Mouse (Mus musculus): ENCODE data around the gene Scgb1c1.

Gene Scgb1c1

DNA sequence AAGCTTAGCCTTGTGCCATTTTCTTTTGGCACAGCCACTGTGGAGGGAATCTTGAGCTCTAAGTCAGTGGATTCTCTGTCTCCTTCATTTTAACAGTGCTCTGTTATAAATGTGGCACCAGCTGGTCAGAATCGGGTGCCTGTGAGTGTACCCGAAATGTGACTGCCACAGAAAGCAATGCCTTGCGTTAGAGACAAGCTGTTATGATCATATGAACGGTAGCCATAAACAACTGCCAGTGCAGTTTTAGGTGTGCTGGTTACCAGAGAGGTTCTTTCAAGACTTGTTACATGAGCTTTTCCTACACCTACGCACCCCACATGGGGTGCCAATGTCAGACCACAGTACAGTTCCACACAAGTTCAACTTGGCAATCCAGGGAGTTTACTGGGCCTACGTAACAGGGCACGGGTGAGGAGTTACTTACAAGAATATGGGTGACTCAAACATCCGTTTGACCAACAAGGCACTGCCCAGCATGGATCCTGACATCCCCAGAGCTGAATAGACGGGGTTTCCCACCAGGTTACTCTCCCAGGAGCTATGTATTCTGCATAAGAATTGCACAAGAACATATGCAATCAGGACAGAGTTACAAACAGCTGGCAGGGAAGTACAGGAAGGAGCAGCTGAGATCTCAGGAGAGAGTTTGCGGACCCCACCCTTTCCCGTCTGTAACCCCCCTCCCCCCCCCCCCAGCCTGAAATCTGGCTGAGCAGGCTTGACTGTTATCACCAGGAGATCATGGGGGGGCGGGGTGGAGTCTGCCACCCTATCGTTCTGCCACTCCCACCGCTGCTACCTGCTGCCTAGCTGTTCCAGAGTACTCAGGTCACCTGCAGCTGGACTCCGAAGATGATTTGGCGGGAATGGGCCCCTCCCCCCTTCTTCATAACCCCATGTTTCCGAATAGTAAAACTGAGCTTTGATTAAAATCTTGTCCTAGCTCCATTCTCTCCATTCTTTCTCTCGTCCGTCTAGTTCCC, 4.3 kb upstream of the Scgb1c1 start:
- in situ Hi-C loops (cut with MboI, MseI) = loop anchor here (5.0 kb wide), 2 partner anchors 61 to 216 kb away; partner anchors contain the start of gene Cox8b

DNA sequence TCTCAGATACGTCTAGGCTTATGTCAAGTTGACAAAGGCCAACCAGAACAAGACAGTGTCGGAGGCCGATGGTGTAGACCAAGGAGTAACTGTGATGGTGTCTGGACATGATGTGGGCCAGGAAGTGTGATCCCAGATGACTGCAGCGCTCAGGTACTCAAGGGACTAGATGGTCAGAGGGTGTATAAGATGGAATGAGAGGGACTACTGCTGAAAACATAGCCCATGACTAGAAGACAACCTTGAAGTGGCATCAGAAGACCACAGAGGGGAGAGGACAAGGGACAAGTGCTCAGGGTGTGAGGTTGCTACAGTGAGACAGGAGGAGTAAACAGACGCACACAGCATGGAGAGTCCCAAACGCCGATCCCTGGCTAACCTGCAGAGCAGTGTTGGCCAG, 1.5 kb upstream of the Scgb1c1 start:
- in situ Hi-C loops (cut with MboI, MseI) = loop anchor here (5.0 kb wide), 2 partner anchors 58 to 213 kb away; partner anchors contain the start of gene Cox8b

DNA sequence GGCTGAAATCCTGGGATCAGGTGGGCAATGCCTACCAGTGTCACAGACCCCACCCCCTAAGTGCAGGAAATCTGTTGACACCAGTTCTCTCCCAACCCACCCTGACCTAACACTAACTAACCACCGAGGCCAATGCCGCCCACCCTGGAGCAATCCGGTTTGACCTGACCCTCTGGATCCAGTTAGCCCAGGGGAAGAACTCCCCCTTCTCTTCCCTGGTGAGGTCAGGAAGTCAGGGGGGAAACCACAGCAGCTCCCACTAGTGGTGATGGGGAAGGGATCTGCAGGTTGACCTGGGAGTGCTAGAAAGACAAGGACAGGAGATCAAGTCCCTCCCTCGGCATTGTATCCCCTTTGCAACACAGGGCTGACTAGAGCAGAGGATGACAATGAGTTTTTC, 336 bp downstream of the Scgb1c1 start:
- in situ Hi-C loops (cut with MboI, MseI) = no loop called here

DNA sequence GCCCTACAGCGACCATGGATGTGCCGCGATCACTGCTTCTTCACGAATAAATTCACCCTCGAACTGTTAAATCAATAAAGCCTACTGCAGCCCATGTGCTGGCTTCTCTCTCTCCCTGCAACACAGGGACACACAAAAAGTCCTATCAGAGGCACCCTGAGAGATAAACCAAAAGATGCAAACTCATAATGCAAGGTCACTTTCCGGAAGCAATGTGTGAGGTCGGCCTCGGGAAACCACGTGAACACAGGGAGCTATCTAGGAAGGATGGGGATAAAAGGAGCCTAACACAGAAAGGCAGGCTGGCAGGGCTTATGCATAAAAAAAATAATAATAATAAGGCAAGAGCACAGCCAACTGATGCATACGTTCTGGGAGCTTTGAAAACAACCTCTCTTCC, 1.3 kb downstream of the Scgb1c1 start:
- in situ Hi-C loops (cut with MboI, MseI) = no loop called here

DNA sequence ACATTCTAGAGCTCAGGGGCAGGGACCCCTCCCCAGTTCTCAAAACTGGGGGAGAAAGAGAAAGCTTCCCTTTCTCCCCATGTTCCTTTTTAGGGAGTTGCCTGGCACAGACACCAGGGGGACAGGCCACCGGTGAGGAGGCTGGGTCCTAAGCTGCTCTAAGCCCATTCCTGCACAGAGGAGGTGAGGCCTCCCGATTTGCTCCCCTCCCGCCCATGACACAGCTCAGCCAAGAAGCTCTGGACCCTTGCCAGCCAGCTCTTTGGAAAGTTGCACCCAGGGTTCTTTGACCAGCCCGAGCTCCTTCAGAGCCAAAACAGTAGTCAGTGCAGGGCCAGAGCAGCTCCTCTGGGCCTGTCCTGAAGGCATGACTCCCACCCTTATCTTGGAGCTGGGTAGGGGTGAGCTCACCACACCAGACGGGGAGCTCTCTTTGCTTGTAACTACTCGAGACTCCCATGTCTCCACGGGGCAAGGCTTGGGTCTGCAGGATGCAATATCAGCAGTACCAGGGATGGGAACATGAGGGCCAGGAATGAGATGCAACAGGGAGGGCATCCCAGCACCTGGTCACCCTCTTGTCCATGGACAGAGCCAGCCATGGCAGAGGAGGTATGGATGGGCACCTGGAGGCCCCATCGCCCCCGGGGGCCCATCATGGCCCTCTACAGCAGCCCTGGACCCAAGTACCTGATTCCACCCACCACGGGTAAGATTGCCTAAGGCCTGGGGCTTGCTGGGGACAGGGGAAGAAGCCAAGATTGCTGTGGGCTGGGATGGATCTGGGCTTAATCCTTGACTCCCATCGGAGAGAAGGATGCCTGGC, 2.6 kb downstream of the Scgb1c1 start, which contains the start of gene Odf3:
TSS of gene Odf3 (plus strand) at position 51 of the 826 bp plus-strand sequence.
- in situ Hi-C loops (cut with MboI, MseI) = no loop called here

DNA sequence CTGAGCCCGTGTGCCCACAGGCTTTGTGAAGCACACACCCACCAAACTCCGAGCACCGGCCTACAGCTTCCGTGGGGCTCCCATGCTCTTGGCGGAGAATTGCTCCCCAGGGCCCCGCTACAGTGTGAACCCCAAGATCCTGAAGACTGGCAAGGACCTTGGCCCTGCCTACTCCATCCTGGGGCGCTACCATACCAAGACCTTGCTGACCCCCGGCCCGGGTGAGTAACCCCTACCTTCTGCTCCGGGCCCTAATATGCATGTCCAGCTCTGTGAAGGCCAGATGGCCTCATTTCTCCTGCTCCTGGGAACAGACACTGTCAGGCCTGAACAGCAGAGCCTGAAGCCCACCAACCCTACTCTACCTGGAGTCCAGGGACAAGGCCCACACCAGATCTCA, 3.2 kb downstream of the Scgb1c1 start:
- in situ Hi-C loops (cut with MboI, MseI) = no loop called here

DNA sequence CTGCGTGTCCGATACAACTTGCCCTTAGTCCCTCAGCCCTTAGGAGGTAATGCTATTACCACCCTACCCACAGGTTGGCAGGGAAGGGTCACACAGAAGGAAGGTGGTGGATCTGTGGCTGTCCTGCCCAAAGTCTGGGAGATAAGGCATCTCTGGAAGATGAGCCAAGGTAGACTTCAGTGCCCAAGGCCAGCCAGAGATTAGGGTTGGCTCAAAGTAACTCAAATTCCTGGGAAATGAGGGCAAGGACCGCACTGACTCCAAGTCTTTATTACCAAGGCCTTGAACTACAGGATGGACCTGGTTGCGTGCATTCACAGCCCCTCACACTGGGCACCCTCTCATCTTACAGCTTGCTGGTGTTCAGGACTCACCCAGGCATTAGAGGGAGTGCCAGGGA, 6.6 kb downstream of the Scgb1c1 start:
- in situ Hi-C loops (cut with MboI, MseI) = no loop called here

DNA sequence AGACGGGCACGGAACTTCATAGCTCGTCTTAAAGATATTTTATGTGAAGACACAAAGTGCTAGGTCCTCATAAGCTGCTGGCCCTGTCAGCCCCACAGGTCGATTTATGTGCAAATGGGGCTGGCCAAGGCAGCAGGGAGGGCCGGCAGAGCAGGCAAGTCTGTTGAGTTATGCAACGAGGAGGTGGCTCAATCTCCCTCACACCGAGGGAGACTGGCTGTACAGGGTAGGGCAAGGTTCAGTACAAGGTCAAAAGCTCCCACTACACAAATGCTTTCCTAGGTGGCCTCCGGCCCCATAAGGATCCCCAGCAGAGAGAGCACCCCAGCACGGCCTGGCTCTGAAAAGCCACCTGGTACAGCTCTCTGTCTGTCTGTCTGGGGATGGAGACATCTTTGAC, 8.0 kb downstream of the Scgb1c1 start:
- in situ Hi-C loops (cut with MboI, MseI) = no loop called here

DNA sequence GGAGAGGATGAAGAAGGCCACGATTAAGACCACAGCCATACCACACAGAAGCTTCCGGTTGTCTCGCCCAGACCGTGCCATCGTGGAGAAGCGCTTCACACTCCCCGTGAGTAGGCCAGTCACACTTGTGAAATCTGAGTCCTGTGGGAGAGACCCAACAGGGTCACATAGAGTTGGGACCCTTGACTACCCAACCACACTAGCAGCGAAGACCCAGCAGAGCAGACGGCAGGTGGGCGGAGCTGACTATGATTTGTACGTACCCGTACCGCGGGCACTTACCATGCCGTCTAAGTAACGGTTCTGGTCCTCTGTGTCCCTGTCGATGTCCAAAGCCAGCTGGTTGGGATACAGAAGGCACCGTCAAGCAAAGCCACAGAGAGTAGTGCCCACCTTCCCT, 9.1 kb downstream of the Scgb1c1 start:
- in situ Hi-C loops (cut with MboI, MseI) = no loop called here

DNA sequence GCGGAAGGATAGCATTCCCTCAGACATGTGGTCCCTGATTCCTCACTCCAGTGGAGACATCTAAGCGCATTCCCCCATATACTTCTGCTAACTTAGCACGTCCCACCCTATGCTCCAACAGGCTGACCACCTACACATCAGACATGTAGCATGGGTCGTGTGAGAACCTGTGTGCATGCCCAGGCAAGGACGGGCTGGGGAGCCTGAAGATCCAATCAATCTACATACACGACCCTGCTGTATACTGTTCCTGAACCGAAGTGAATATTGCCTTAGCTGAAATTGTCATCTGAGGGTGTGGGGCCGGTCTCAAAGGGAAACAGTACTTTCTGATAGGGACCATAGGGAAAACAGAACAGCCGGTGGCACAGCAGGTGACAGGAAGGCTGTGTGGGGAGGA, 9.8 kb downstream of the Scgb1c1 start:
- in situ Hi-C loops (cut with MboI, MseI) = no loop called here

DNA sequence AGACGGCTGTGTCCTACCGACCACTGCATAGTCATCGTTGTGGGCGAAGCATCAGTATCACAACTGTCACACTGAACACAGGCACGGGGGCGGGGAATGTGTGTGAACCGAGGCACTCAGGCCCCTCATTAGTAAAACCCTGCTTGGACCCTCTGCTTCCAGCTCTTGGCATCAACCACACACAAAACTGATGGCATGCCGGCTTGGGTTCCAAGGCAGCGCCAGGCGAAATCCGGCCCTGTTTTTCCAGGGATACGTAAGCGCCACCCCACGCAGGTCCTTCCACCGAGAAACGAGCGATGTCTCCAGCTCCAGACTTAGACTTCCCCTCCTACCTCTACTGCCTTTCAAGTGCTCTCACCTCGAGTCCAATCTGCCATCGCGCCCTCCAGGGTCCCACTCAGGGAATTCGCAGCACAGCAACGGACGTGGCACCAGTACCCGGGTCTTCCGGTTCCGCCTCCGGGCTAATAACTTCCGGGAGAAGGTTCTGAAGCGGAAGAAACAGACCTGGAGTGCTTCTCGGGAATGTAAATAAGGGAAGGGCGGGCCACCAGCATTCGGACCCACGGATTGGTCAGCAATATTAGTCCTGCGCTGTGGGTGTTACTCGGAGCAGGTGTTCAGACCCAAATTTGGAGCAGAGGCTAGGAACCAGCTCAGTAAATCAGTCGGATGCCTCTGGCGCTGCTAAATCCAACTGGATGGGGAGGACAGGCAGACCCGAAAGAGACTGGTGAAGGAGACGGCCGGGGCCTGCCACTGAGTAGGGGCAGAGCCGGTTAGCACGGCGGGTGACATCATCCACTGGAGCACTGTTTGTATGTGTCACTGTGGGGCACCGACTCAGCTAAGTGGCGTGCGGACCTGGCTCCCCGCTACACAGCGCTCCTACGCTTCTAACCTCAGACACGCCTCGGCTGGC, 10.8 kb downstream of the Scgb1c1 start, which contains the start of gene Gm45785:
TSS of gene Gm45785 (minus strand) at position 472 of the 925 bp plus-strand sequence.
- in situ Hi-C loops (cut with MboI, MseI) = no loop called here

DNA sequence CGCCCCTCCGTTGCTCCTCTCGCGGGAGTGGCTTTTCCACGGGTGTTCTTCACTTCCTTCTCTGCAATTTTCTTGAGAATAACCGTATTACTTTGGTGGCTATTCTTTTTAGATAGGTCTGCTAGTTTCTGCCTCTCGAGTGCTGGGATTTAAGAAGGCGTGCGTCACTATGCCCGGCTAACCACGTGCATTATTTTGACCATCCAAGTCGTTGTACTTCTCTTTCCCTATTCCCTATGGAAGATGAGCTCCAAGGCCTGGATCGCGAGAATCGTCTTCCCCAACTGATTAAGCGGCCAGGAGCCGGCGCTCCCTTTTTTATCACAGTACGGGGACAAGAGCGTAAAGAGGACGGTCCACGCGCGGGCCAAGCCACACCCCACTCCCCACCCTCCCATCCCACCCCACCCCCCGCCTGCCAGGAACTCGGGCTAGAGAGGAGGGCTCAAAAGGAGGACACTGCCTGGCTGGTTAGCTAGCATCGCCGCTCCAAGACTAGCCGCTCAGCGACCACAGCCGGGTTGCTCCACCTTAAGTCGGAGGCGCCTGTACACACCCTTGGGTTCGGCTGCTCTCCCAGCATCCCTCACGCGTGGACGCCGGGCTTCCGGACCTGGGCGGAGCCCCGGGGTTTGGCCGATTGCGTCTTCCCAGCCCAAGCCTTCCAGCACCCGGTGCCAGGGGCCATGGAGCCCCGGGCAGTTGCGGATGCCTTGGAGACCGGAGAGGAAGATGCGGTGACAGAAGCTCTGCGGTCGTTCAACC, 11.6 kb downstream of the Scgb1c1 start, which contains the start of gene Ric8a:
TSS of gene Ric8a (plus strand) at position 173 of the 765 bp plus-strand sequence.
- in situ Hi-C loops (cut with MboI, MseI) = no loop called here

DNA sequence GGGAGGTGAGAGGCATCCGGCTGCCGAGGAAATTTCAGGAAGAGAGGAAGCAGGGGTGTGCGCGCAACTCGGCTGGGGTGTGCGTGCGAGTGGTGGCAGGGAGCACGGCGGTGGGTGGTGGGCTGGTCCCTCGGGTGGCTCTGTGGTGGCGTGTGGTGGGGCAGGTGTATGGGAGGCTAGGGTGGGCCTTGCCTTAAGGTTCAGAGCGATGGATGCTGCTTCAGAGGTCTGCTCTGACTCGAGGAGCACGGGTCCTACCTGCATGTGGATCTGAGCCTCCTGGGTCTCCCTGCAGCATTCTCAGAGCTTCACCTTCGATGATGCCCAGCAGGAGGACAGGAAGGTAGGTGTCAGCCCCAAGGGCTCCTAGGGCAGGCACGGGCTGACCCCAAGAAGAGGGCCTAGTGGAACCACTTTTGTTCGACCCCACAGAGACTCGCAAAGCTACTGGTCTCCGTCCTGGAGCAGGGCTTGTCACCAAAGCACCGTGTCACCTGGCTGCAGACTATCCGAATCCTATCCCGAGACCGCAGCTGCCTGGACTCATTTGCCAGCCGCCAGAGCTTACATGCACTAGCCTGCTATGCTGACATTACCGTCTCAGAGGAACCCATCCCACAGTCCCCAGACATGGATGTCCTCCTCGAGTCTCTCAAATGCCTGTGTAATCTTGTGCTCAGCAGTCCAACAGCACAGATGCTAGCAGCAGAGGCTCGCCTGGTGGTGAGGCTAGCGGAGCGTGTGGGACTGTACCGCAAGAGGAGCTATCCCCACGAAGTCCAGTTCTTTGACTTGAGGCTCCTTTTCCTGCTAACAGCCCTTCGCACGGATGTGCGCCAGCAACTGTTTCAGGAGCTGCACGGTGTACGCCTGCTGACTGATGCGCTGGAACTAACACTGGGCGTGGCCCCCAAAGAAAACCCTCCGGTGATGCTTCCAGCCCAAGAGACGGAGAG, 12.5 kb downstream of the Scgb1c1 start, which contains the start of gene Bet1l:
TSS of gene Bet1l (minus strand) at position 28 of the 956 bp plus-strand sequence.
- in situ Hi-C loops (cut with MboI, MseI) = no loop called here

DNA sequence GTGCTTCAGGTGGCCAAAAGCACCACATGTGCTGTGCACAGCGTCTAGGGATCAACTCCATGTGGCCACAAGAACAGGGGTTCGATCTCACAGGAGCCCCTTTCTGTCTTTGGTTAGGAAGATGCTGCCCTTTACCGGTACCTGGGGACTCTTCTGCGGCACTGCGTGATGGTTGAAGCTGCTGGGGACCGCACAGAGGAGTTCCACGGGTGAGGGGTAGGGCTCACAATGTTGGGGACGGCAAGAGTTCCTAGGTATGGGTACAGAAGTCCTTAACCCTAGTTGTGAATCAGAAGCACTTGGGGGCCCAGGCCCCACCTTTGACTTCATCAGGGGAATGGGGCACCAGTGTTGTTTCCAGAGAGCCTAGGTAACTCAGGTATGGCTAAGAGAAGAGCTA, 13.4 kb downstream of the Scgb1c1 start:
- in situ Hi-C loops (cut with MboI, MseI) = no loop called here

DNA sequence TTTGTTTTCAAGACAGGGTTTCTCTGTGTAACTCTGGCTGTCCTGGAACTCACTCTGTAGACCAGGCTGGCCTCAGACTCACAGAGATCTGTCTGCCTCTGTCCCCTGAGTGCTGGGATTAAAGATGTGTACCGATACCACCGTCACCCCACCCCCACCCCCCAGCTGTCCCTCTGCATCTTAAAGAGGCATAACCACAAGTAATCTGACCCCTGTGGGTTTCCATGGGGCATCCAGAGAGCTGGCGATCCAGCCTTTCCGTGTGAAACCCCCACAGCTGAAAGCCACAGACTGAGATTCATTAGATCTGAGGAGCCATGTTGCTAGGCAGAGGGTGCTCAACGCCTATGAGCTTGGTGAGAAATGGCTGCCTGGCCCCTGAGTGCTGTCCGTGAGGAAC, 14.7 kb downstream of the Scgb1c1 start:
- in situ Hi-C loops (cut with MboI, MseI) = no loop called here

DNA sequence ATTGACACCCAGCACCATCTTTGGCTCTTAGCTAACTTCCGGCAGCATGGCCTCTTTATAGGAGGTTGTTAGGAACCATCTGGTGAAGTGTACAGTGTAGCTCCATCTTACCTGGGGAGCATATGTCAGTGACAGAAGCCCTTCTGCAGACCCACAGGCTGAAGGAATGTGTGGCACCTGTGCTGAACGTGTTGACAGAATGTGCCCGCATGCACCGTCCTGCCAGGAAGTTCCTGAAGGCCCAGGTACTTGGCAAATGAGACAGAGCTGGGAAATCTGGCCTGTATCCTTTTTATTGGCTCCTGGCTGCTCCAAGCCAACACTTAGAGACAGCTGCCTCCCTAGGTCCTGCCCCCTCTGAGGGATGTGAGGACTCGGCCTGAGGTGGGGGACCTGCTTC, 15.4 kb downstream of the Scgb1c1 start:
- in situ Hi-C loops (cut with MboI, MseI) = no loop called here

DNA sequence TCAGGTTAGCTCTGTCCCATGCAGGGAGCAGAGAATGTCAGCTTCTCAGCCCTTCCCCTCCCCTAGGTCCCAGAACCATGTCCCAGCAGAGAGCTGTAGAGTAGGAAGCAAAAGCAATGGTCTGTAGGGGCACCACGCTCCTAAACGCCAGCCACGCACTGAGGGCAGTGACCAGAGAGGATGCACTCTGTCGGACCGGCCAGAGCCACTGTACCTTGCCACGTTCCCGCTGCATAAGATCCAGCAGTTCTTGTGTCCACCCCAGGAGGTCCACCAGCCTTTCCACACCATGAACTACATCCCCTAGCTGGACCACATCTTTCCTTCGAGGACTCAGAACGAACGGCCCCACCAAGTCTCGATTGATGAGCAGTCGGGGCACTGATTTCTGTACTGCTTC, 19.4 kb downstream of the Scgb1c1 start:
- in situ Hi-C loops (cut with MboI, MseI) = no loop called here

DNA sequence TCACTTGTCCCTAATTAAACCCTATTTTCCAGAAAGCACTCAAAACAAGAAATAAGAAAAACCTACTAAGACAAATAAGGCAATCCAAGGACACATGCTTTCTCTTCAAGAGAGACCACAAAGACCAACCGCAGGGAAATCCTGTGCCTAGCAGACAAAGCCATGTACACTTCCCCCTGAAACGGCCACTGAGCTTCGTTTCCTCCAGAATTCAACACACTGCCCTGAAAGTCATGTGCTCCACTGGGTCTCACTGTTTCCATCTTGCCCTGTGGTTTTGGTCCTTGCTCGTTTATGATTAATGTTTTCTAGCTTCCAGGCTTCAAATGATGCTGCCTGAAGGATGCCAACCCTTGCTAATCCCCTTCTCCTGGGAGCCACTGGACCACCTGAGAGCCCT, 28.9 kb downstream of the Scgb1c1 start:
- in situ Hi-C loops (cut with MboI, MseI) = no loop called here

DNA sequence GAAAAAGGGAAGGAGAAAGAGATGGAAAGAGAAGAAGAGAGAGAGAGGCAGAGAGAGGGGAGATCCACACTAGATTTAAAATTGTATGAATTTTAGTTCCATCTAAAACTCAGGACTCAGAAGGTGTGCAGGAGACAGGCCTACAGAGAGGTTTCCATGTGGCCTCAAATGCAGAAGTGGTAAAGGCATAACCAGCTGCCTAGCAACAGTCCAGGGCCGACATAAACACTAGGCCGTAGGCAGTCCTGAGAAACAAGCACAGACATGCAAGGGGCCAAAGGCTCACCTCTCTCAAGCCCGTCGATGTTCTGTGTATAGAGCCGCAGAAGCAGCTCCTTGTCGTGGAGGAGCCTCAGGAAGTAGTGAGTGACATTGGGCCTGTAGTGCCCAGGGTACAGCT, 32.0 kb downstream of the Scgb1c1 start:
- in situ Hi-C loops (cut with MboI, MseI) = no loop called here
